Mouse (Mus musculus) liver, embryonic 11.5 days (tissue): ENCODE data around the gene Schip1. TPM values are rescaled to one million over a fixed set of nuclear protein-coding genes. Genes with fewer than 3 reads are reported as not detected.

Source experiments
- ATAC-seq: fragments of 200-750 bp; cut with Nextera tagmentation; replicated peaks from 2 replicates; pipeline ENCODE4 v1.8.0; 2017; ENCODE audit warnings: moderate number of reproducible peaks, mild to moderate bottlenecking, moderate TSS enrichment, moderate library complexity; ENCODE audit not compliant: low FRiP score
- DNase-seq: peaks from one replicate; pipeline ENCODE4 v3.0.0-alpha.2; 2017; ENCODE audit warnings: low spot score
- H3K27ac ChIP-seq: fragments of 300-500 bp; sonication (generic); 2 replicates; pipeline ENCODE4 v1.5.1; 2014; ENCODE audit warnings: mild to moderate bottlenecking, low read depth, low read length, control low read depth
- H3K27me3 ChIP-seq: fragments of 300-500 bp; sonication (generic); replicated peaks from 2 replicates; pipeline ENCODE4 v1.6.1; 2014; ENCODE audit warnings: low read length, mixed read lengths; ENCODE audit not compliant: control insufficient read depth, insufficient read depth
- H3K36me3 ChIP-seq: fragments of 300-500 bp; sonication (generic); 2 replicates; pipeline ENCODE4 v1.6.1; 2014; ENCODE audit warnings: mild to moderate bottlenecking, low read length, moderate library complexity, mixed read lengths; ENCODE audit not compliant: control insufficient read depth, insufficient read depth
- H3K4me1 ChIP-seq: fragments of 300-500 bp; sonication (generic); replicated peaks from 2 replicates; pipeline ENCODE4 v1.6.1; 2014; ENCODE audit warnings: low read length, mixed read lengths; ENCODE audit not compliant: control insufficient read depth, insufficient read depth
- H3K4me2 ChIP-seq: fragments of 300-500 bp; sonication (generic); 2 replicates; pipeline ENCODE4 v1.6.1; 2014; ENCODE audit warnings: mild to moderate bottlenecking, control low read depth, moderate library complexity
- H3K4me3 ChIP-seq: fragments of 300-500 bp; sonication (generic); 2 replicates; pipeline ENCODE4 v1.5.1; 2014; ENCODE audit warnings: low read depth, low read length, control low read depth
- H3K9ac ChIP-seq: fragments of 300-500 bp; sonication (generic); 2 replicates; pipeline ENCODE4 v1.6.1; 2014; ENCODE audit warnings: low read depth, low read length, control low read depth
- H3K9me3 ChIP-seq: fragments of 300-500 bp; sonication (generic); 2 replicates; pipeline ENCODE4 v1.6.1; 2016; ENCODE audit warnings: low read length, inconsistent platforms, mixed read lengths; ENCODE audit not compliant: control insufficient read depth
- WGBS: fragments of 180-500 bp; shearing (Covaris S2); extraction: QIAGEN DNeasy Blood & Tissue Kit; methylation state at CpG from one replicate; pipeline ENCODE4 v1.1.7; 2014; 5-methylcytosine and 5-hydroxymethylcytosine counted together
- polyA plus RNA-seq: library from polyadenylated mRNA; unstranded; fragments of >200 nt; fragmentation: Nextera tagmentation; extraction: Ambion mirVana; gene quantifications from 2 replicates; pipeline ENCODE4 v1.2.1, GENCODE M21; 2014

The Schip1 gene
- polyA plus RNA-seq, 1 experiment from 2014 or later, result 10.6 TPM

DNA sequence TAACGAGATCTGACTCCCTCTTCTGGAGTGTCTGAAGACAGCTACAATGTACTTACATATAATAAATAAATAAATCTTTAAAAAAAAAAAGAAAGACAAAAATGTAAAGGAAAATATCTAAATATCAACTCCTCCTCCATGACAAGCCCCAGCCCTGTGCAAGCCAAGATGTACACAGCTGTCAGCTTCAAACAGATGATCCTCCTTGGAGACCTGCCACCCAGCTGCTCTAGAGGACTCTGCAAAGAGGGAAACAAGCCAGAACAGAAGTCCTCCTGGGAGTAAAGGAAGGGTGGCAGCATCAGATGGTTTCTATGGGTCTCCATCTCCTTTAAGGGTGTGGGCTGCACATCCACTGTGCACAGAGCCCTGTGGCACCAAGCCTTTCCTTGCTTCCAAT is 308.3 kb downstream of the Schip1 start:
- DNase-seq (no peak), ATAC-seq (no peak)
- Histone ChIP-seq H3K36me3 (no peaks in the 10 kb centered on the region), H3K4me1 (no peaks in the 10 kb centered on the region), H3K4me3 (no peak overlapping the region), H3K27me3 (no peaks in the 10 kb centered on the region), H3K27ac (no peak overlapping the region), H3K4me2 (no peak overlapping the region), H3K9me3 (no peaks in the 10 kb centered on the region), H3K9ac (no peak overlapping the region)
- WGBS, result no CpG with 5 or more reads among the region's 1 CpGs

DNA sequence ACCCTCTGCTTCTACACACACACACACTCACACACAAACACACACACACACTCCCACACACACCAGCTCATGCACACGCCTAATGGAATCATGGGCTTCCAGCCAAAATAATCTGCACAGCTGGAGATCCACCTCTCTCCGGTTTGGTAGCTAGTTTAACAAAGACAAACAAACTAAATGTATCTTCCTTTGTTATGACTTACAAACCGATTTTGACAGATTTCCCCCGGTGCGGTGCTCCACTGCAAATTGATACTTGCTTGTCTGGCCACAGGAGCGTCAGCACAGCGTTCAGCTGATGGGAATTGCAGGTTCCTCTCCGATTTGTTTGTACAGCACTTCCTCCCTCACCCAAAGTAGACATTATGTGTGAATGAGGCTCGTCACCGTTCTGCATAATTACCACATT is 310.5 kb downstream of the Schip1 start:
- no peak for DNase-seq
- H3K9me3 ChIP-seq, result no peaks in the 10 kb centered on the region
- H3K27ac ChIP-seq, result no peak overlapping the region
- WGBS, result 45% methylated on average over 10 of the region's 10 CpGs
- no peak overlapping the region for H3K4me3 ChIP-seq
- H3K36me3 ChIP-seq, result no peaks in the 10 kb centered on the region
- no peaks in the 10 kb centered on the region for H3K27me3 ChIP-seq
- H3K9ac ChIP-seq, result no peak overlapping the region
- H3K4me2 ChIP-seq, result no peak overlapping the region
- ATAC-seq, result no peak
- no peaks in the 10 kb centered on the region for H3K4me1 ChIP-seq

DNA sequence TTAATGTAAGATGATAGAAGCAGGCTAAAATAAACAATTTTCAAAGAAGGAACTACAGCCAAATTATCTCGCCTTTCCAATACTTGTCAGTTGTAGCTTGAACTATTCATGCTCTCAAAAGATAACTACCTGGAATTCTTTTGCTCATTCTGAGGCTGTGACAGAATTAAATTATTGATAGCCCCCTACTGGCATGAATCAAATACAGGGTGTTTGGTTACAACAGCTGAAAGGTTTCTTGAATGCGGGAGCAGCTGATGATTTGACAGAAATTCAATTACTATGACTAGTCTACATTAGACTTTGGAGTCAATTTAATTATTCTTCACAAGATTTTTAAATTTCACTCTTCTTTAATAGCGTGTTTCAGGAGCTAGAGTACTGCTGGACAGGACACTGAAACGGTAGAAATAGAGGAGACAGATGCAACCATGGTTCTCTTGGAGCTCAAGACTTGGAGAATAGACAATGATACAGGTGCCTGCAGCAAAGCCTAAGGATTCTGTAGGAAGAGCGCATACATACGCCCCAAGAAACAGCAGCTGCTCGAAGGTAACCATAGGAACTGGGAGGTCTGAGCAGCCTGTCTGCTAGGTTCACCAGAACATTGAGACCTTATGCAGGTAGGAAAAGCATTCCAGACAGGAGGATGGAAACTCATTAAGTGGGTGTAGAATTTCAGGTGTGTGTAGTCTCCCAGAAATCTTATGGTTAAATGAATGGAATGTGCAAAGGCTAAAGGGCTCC is 313.0 kb downstream of the Schip1 start:
- Histone ChIP-seq H3K9me3 (no peaks in the 10 kb centered on the region), H3K4me3 (no peak overlapping the region), H3K9ac (no peak overlapping the region), H3K27ac (no peak overlapping the region), H3K27me3 (no peaks in the 10 kb centered on the region), H3K4me2 (no peak overlapping the region), H3K4me1 (no peaks in the 10 kb centered on the region), H3K36me3 (no peaks in the 10 kb centered on the region)
- ATAC-seq (no peak), DNase-seq (no peak)
- 74% methylated on average over 7 of the region's 7 CpGs for WGBS

DNA sequence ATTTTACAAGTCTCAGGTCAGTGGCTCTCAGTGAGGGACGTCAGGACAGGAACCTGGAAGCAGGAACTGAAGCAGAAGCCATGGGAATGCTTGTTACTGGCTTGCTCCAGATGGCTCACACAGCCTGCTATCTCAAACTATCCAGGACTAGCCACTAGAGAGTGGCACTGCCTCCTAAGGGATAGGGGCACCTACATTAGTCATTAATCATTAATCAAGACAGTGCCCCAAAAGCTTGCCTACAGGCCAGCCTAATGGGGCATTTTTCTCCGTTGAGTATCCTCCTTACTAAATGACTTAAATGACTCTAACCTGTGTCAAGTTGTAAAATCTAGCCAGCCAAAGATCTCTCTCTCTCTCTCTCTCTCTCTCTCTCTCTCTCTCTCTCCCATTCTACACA is 314.2 kb downstream of the Schip1 start:
- no peaks in the 10 kb centered on the region for H3K9me3 ChIP-seq
- 73% methylated on average over 2 of the region's 2 CpGs for WGBS

DNA sequence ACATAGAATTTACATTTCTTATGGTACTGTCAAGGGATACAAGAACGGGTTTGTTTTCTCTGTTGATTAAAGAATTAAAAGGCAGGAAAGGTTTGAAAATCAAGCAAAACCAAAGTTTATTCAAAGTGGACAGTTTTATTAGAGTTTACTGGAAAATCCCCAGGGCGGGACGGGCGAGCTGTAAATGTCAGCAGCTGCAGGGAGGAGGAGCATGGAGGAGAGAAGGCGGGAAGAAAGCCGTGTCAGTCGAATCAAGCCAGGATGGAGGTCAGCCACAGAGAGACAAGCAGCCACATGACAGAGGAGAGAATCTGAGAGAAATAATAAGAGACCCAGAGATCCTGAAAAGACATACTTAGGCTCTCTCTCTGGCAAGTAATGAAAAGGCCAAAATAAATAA is 314.6 kb downstream of the Schip1 start:
- H3K9ac ChIP-seq, result no peak overlapping the region
- no peaks in the 10 kb centered on the region for H3K36me3 ChIP-seq
- no peak overlapping the region for H3K4me2 ChIP-seq
- H3K4me3 ChIP-seq, result no peak overlapping the region
- H3K9me3 ChIP-seq, result no peaks in the 10 kb centered on the region
- no peak overlapping the region for H3K27ac ChIP-seq
- H3K27me3 ChIP-seq, result no peaks in the 10 kb centered on the region
- 54% methylated on average over 7 of the region's 7 CpGs for WGBS
- no peak for ATAC-seq
- no peak for DNase-seq
- no peaks in the 10 kb centered on the region for H3K4me1 ChIP-seq

More for the DNA sequence above, 314.2 kb downstream of the Schip1 start:
- Histone ChIP-seq H3K4me2 (no peak overlapping the region), H3K4me1 (no peaks in the 10 kb centered on the region), H3K27ac (no peak overlapping the region), H3K9ac (no peak overlapping the region), H3K36me3 (no peaks in the 10 kb centered on the region), H3K27me3 (no peaks in the 10 kb centered on the region), H3K4me3 (no peak overlapping the region)
- ATAC-seq (no peak), DNase-seq (no peak)

DNA sequence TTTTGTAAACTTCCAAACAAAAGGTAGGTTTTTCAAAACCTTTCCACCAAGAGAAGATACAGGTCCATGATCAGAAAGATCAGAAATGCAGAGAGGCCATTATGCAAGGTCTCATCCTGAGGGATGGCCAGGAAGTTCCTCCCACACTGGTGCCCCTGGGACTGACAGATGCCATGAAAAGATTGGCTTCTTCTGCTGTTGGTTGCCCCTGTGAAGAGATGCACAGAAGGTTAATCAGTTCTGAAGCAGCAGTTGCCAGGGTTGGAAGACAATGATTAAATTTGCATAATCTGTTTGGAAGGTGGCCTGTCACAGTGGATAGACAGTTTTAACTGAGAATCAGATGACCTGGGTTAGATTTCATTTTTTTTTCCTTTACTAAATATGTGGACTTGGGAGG is 319.1 kb downstream of the Schip1 start:
- no peaks in the 10 kb centered on the region for H3K27me3 ChIP-seq
- no peak; the same call in 1 of the 2 replicates for ATAC-seq
- no peak overlapping the region for H3K9ac ChIP-seq
- no peaks in the 10 kb centered on the region for H3K36me3 ChIP-seq
- H3K9me3 ChIP-seq, result no peaks in the 10 kb centered on the region
- H3K4me1 ChIP-seq, result no peaks in the 10 kb centered on the region
- no peak overlapping the region for H3K27ac ChIP-seq
- no peak overlapping the region for H3K4me2 ChIP-seq
- no peak overlapping the region for H3K4me3 ChIP-seq
- no peak for DNase-seq

DNA sequence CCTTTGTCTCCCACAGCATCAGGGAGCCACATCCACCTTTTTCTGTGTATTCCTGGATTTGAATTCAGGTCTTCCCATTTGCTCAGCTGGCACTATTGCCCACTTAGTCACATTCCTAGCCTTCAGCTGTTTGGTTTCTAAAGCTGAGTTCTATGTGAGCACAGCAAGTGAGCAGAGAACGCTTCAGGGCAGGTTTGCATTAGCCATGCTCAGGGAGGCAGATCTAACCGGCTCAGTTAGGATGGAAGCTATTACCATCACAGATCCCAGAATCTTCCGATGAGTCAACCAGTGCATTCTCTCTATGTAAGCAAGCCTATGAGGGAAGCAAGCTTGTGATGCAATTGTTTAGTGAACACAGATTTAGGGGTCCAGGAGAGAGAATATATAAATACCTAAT is 320.9 kb downstream of the Schip1 start:
- Histone ChIP-seq H3K9ac (no peak overlapping the region), H3K4me3 (no peak overlapping the region), H3K9me3 (no peaks in the 10 kb centered on the region), H3K36me3 (no peaks in the 10 kb centered on the region), H3K4me1 (no peaks in the 10 kb centered on the region), H3K27me3 (no peaks in the 10 kb centered on the region), H3K4me2 (no peak overlapping the region), H3K27ac (no peak overlapping the region)
- DNase-seq, result no peak
- 85% methylated on average over 3 of the region's 3 CpGs for WGBS
- ATAC-seq, result no peak

DNA sequence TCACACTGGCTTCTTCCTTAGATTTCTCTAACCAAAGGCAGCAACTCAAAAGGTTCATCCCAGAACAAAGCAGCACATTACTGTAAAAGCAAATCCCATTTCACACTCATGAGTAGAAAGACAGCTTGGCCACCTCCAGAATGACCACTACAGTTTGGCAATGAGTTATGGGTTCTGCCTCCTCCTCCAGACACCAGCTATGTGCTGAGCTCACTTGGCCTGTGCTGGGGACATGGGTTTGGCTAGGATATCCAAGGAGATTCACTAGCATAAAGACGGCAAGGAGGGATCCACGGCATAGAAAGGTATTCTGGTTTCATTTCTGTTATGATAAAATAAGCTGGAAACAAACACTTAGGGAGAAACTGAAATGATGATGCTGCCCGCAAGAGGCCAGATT is 323.4 kb downstream of the Schip1 start:
- 92% methylated on average over 3 of the region's 3 CpGs for WGBS
- DNase-seq (no peak), ATAC-seq (no peak)
- H3K27me3 ChIP-seq, result no peaks in the 10 kb centered on the region
- no peaks in the 10 kb centered on the region for H3K9me3 ChIP-seq
- H3K36me3 ChIP-seq, result no peaks in the 10 kb centered on the region
- no peak overlapping the region for H3K4me3 ChIP-seq
- no peak overlapping the region for H3K4me2 ChIP-seq
- no peak overlapping the region for H3K9ac ChIP-seq
- no peaks in the 10 kb centered on the region for H3K4me1 ChIP-seq
- H3K27ac ChIP-seq, result no peak overlapping the region

DNA sequence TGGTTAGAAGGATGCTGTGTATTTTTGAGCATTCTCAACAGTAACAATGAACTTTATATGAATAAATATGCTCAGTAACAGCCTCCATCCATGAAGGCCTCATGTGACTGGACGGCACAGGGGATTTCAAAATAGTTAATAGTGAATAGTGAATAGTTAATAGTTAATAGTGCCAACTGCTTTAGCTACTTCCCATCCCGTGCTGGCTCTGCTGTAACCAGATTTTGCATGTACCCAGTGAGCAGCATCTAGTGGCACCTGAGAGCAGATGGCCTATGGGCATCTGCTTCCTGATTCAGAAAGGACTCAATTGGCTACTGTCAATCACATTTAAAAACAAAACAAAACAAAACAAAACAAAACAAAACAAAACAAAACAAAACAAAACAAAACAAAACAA is 329.0 kb downstream of the Schip1 start:
- H3K27me3 ChIP-seq, result no peaks in the 10 kb centered on the region
- H3K9me3 ChIP-seq, result no peaks in the 10 kb centered on the region
- no peak overlapping the region for H3K4me2 ChIP-seq
- no peak overlapping the region for H3K4me3 ChIP-seq
- no peak overlapping the region for H3K27ac ChIP-seq
- WGBS, result 71% methylated on average over 2 of the region's 2 CpGs
- DNase-seq (no peak), ATAC-seq (no peak)
- no peaks in the 10 kb centered on the region for H3K36me3 ChIP-seq
- no peak overlapping the region for H3K9ac ChIP-seq
- no peaks in the 10 kb centered on the region for H3K4me1 ChIP-seq
